Mouse (Mus musculus) lung, embryonic 16.5 days (tissue): ENCODE data around the gene Eef1b2. TPM values are rescaled to one million over a fixed set of nuclear protein-coding genes. Genes with fewer than 3 reads are reported as not detected.

Experiments used
- ATAC-seq: fragments of 200-750 bp; cut with Nextera tagmentation; 2 replicates; pipeline ENCODE4 v1.8.0; 2017; ENCODE audit warnings: low read depth, mild to moderate bottlenecking, moderate library complexity
- H3K27ac ChIP-seq: fragments of 300-500 bp; sonication (generic); 2 replicates; pipeline ENCODE4 v1.5.1; 2014; ENCODE audit warnings: mild to moderate bottlenecking, control low read depth, low read length
- H3K27me3 ChIP-seq: fragments of 300-500 bp; sonication (generic); 2 replicates; pipeline ENCODE4 v1.6.1; 2014; ENCODE audit warnings: low read depth, low read length, mixed read lengths; ENCODE audit not compliant: control insufficient read depth, insufficient read depth
- H3K36me3 ChIP-seq: fragments of 300-500 bp; sonication (generic); 2 replicates; pipeline ENCODE4 v1.6.1; 2014; ENCODE audit warnings: low read length; ENCODE audit not compliant: control insufficient read depth, insufficient read depth
- H3K4me1 ChIP-seq: fragments of 300-500 bp; sonication (generic); replicated peaks from 2 replicates; pipeline ENCODE4 v1.6.1; 2014; ENCODE audit warnings: low read length, mixed read lengths; ENCODE audit not compliant: control insufficient read depth, insufficient read depth
- H3K4me2 ChIP-seq: fragments of 300-500 bp; sonication (generic); 2 replicates; pipeline ENCODE4 v1.6.1; 2014; ENCODE audit warnings: low read depth, low read length, control low read depth
- H3K4me3 ChIP-seq: fragments of 300-500 bp; sonication (generic); 2 replicates; pipeline ENCODE4 v1.5.1; 2014; ENCODE audit warnings: mild to moderate bottlenecking, low read length, control low read depth
- H3K9ac ChIP-seq: fragments of 300-500 bp; sonication (generic); 2 replicates; pipeline ENCODE4 v1.6.1; 2014; ENCODE audit warnings: low read length, control low read depth
- H3K9me3 ChIP-seq: fragments of 300-500 bp; sonication (generic); 2 replicates; pipeline ENCODE4 v1.6.1; 2016; ENCODE audit warnings: low read length; ENCODE audit not compliant: control insufficient read depth
- WGBS: fragments of 180-500 bp; shearing (Covaris S2); extraction: QIAGEN DNeasy Blood & Tissue Kit; methylation state at CpG from one replicate; pipeline ENCODE4 v1.1.7; 2014; 5-methylcytosine and 5-hydroxymethylcytosine counted together
- polyA plus RNA-seq: library from polyadenylated mRNA; unstranded; fragments of >200 nt; fragmentation: Nextera tagmentation; extraction: Ambion mirVana; gene quantifications from 2 replicates; pipeline ENCODE4 v1.2.1, GENCODE M21; 2015

The Eef1b2 gene
- polyA plus RNA-seq, 1 experiment from 2014 or later: 461 TPM

DNA sequence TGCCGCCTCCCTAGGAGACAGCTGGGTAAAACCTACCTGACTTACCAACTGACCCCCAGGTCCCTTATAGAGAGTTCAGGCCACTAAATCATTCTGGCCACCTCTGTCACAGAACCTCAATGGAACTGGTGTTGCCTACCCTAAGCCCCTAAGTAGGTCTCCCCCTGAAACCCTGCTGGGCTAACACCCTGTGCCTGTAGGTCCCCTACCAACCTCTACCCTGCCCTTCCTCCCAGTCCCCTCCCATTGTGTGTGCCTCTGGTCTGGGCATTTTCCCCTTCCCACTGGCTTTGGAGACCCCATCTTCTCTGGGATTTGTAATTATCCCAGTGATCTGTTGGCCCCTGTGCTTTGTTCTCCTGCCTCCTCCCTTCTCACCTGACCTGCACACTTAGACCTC lies 26.8 kb downstream of the Eef1b2 start:
- H3K36me3 ChIP-seq: no peaks in the 10 kb centered on the region
- no peak for ATAC-seq
- no peaks in the 10 kb centered on the region for H3K4me1 ChIP-seq
- 81% methylated on average over 1 of the region's 1 CpGs for WGBS
- H3K27me3 ChIP-seq: no peaks in the 10 kb centered on the region
- no peak overlapping the region for H3K27ac ChIP-seq
- H3K9ac ChIP-seq: no peak overlapping the region
- H3K9me3 ChIP-seq: 0 out of 2 replicates have a peak, but pooled peaks cover 2% of the 10 kb centered on the region
- H3K4me3 ChIP-seq: no peak overlapping the region
- H3K4me2 ChIP-seq: no peak overlapping the region

DNA sequence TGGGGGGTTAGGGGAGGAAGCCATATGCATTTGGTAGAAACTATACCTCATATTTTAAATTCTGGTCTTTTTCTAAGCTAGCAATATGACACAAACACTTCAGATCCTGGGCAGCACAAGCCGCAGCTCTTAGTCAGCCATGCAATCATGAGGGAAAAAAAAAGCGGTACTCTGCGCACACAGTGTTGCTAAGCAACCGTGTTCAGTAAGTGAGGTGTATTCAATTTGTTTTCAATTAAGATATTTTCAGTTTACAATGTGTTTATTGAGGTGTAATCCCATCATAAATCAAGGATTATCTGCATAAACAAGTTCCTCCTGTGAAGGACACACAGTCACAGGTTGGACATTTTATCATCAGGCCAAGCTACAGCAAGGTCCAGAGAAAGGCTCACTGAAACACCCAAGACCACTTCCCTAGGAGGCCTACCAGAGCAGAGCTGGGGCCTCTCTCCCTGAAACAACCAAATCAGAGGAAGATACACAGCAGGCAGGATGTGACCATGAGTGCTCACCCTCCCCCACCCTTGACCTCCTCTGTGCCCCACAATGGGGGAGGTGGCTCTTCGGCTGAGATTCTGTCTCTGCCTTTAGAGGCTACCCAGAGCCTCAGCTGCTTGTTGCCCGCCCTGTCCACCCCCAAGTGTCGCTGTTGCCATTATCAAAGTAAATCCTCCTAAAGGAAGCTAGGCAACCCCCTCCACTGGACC lies 27.5 kb downstream of the Eef1b2 start:
- 12% methylated on average over 7 of the region's 7 CpGs for WGBS
- no peak overlapping the region for H3K4me2 ChIP-seq
- 0 out of 2 replicates have a peak, but pooled peaks cover 2% of the 10 kb centered on the region for H3K9me3 ChIP-seq
- no peaks in the 10 kb centered on the region for H3K27me3 ChIP-seq
- H3K9ac ChIP-seq: no peak overlapping the region
- no peak overlapping the region for H3K4me3 ChIP-seq
- no peaks in the 10 kb centered on the region for H3K36me3 ChIP-seq
- H3K27ac ChIP-seq: no peak overlapping the region
- no peaks in the 10 kb centered on the region for H3K4me1 ChIP-seq
- peak; percentile 57; the same call in 1 of the 2 replicates for ATAC-seq

DNA sequence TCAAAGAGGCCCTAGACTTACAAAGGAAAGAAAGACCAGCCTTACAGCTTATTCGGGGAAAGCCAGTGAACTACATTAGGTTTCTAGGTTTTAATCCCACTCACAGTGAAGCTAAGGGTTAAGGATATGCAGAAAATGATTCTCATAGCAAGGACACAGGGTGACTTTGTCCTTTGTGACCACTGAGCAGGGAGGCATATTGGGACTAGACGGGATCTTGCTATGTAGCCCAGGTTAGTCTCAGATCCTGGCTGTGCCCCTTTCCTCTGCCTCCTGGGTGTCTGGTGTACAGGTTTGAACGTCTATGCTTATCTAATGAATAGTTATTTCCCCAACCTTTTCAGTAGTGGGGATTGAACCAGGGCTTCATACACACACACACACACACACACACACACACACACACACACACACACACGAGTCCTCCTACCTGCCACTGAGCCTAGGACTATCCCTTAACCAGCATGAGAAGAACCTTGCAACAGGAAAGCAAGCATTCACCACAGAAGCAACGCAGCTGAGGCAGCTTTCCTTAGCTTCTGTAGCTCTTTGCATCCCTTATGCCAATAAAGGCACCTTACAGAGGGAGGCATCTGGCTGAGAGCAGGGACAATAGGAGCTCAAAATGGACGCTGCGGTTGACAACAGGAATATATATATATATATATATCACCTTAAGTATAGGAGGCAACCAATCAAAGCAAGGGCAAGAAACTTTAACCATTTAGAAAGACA lies 28.2 kb downstream of the Eef1b2 start:
- ATAC-seq: no peak
- 42% methylated on average over 7 of the region's 7 CpGs for WGBS

DNA sequence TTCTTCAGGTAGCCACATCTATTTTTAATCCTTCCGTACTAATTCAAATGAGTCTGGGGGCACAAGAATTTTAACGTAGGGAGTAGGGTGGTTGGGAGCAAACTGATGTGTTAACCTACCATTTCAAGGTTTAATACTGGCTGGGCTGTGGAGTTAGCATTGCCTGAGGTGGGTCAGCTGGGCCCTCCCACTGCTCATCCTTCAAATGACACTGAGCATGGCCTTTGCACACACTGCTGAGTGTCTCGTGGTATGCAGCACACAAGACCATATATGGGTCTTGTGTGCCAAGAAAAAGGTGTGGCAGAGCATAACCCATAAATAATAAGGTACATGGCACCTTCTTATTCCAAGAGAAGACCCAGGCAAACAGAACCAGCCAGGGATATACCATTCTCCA lies 31.0 kb downstream of the Eef1b2 start:
- Histone ChIP-seq H3K9me3 (no peaks in the 10 kb centered on the region), H3K36me3 (no peaks in the 10 kb centered on the region), H3K9ac (no peak overlapping the region), H3K4me3 (no peak overlapping the region), H3K4me1 (no peaks in the 10 kb centered on the region), H3K4me2 (no peak overlapping the region), H3K27me3 (no peaks in the 10 kb centered on the region), H3K27ac (no peak overlapping the region)
- 66% methylated on average over 3 of the region's 3 CpGs for WGBS
- no peak for ATAC-seq

More for the DNA sequence above, 28.2 kb downstream of the Eef1b2 start:
- Histone ChIP-seq H3K4me2 (no peak overlapping the region), H3K36me3 (no peaks in the 10 kb centered on the region), H3K27me3 (no peaks in the 10 kb centered on the region), H3K27ac (no peak overlapping the region), H3K4me1 (no peaks in the 10 kb centered on the region), H3K9ac (no peak overlapping the region), H3K4me3 (no peak overlapping the region), H3K9me3 (0 out of 2 replicates have a peak, but pooled peaks cover 2% of the 10 kb centered on the region)

DNA sequence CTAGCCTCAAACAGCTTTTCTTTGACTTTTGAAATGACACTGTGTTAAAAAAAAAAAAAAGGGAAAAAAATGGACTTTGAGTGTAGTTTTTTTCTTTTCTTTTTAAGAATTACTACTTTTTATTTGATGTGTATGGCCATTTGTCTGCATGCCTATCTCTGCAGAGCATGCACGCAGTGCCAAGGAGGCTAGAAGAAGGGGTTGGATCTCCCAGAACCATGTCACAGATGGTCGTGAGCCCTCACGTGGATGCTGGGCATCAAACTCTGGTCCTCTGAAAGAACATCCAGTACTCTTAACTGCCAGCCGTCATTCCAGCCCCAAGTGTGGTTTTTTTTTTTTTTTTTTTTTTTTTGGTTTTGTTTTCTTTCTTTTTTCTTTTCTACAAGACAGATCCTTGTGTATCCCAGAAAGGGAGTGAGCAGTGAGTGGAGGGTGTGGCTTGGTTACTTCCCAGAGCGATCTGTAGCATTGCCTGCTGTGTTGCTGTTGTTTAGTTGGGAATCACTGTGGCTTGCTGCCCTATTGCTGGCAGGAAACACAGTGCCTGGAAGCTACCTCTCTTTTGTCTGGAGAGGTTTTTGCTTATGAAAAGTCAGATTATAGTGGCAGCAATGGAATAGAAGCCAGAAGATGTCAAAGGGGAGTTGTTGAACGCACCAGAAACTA lies 33.4 kb downstream of the Eef1b2 start:
- no peak overlapping the region for H3K27ac ChIP-seq
- no peak for ATAC-seq
- no peaks in the 10 kb centered on the region for H3K4me1 ChIP-seq
- no peak overlapping the region for H3K4me2 ChIP-seq
- no peaks in the 10 kb centered on the region for H3K9me3 ChIP-seq
- no peak overlapping the region for H3K4me3 ChIP-seq
- no peaks in the 10 kb centered on the region for H3K27me3 ChIP-seq
- no peak overlapping the region for H3K9ac ChIP-seq
- WGBS: 28% methylated on average over 6 of the region's 6 CpGs
- H3K36me3 ChIP-seq: no peaks in the 10 kb centered on the region

DNA sequence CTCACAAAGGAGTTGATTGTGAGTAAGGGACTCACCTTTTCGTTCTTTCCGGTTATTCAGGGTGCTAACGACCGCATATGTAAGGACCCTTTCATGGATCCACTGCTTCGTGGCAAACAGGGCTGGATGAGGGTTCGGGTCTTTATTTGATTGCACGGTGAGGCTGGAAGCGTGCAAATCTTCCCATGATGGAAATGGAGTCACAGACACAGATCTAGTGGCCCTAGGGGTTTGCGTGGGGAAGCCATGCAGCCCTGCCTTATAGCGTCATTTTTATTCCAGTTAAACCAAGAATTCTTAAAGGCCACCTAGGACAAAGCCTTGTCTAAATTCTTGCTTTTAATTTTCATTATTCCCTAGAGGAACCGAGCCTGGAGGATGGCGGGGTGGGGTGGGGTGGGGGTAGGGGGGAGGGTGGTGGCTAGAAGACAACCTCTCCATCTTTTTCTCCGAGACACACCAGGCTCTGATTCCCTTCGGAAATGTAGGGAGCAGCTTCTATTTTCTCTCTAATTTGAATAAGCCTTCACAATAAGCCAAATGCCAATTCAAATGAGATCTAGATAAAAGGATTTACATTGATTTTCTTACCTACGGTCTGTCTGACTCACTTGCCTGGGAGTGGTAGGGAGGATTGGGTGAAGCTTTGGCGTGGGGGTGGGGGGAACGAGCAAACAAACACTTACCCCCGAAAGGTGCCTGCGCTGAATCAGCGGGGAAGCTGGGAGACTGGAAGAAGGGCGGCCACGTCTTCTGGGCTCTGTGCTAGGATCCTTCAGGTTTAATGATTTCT lies 37.0 kb downstream of the Eef1b2 start:
- no peak overlapping the region for H3K4me3 ChIP-seq
- ATAC-seq: no peak
- H3K4me1 ChIP-seq: no peaks in the 10 kb centered on the region
- 26% methylated on average over 22 of the region's 22 CpGs for WGBS
- no peak overlapping the region for H3K27ac ChIP-seq
- no peak overlapping the region for H3K9ac ChIP-seq
- H3K27me3 ChIP-seq: no peaks in the 10 kb centered on the region
- H3K4me2 ChIP-seq: 0 out of 2 replicates have a peak overlapping the region, but pooled peaks have one; percentile 15
- H3K36me3 ChIP-seq: no peaks in the 10 kb centered on the region
- no peaks in the 10 kb centered on the region for H3K9me3 ChIP-seq

DNA sequence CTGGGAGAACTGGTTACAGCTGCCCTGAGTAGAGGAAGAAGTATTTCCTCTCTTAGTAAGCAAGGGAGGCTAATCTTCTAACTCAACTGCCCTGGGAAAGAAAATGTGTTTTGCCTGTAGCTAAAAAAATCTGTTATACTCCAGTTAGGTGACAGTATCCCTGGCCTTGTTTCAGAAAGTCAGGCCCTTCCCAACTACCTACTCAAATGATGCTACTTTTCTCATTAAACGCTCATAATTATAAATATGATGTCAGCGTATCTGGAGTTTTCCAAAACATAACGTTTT lies 37.6 kb downstream of the Eef1b2 start, which contains the start of gene Gpr1:
Gene Gpr1, minus strand, starts transcription at position 273 of the 288 bp plus-strand sequence.
- 33% methylated on average over 3 of the region's 3 CpGs for whole genome bisulfite sequencing
- H3K9me3 ChIP-seq: 0 out of 2 replicates have a peak, but pooled peaks cover 2% of the 10 kb centered on the region
- H3K9ac ChIP-seq: no peak within 1 kb of the TSS

DNA sequence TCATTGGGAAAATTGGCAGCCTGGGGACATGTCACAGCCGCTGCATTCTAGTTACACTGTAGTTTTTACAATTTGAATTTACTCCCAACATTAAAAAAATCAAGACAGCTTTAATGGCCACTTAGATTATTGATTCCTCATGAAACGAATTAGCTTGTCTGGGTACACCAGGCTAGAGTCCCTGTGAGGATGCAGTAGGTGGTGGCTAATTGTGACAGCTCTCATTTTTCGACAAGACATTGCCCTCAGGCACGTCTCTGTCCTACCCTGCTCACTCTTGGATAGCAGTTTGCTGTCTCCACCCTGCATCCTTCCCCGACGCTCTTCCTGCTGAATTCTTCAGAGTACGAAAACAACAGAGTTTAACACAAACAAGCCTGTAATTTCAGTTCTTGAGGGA lies 38.0 kb downstream of the Eef1b2 start:
- Histone ChIP-seq H3K27me3 (no peaks in the 10 kb centered on the region), H3K4me2 (no peak overlapping the region), H3K4me3 (no peak overlapping the region), H3K27ac (no peak overlapping the region), H3K9ac (no peak overlapping the region), H3K4me1 (no peaks in the 10 kb centered on the region), H3K36me3 (no peaks in the 10 kb centered on the region), H3K9me3 (0 out of 2 replicates have a peak, but pooled peaks cover 3% of the 10 kb centered on the region)
- no peak for ATAC-seq
- 42% methylated on average over 7 of the region's 7 CpGs for WGBS

More for the DNA sequence above, 37.6 kb downstream of the Eef1b2 start, which contains the start of gene Gpr1:
- no peak within 1 kb of the TSS for H3K27ac ChIP-seq
- H3K4me2 ChIP-seq: 0 out of 2 replicates have a peak within 1 kb of the TSS, but pooled peaks have one; percentile 15
- no peaks in the 10 kb centered on the region for H3K4me1 ChIP-seq
- H3K36me3 ChIP-seq: no peaks in the 10 kb centered on the region
- H3K27me3 ChIP-seq: no peaks in the 10 kb centered on the region
- no peak within 1 kb of the TSS for H3K4me3 ChIP-seq
- no peak for ATAC-seq
